Mouse (Mus musculus) limb, embryonic 14.5 days (tissue): ENCODE data around the gene Cyb5r2. TPM values are rescaled to one million over a fixed set of nuclear protein-coding genes. Genes with fewer than 3 reads are reported as not detected.

Source experiments
- ATAC-seq: fragments of 200-750 bp; cut with Nextera tagmentation; 2 replicates; pipeline ENCODE4 v1.8.0; 2017; ENCODE audit warnings: low read depth, moderate number of reproducible peaks, moderate TSS enrichment; ENCODE audit not compliant: low FRiP score
- DNase-seq: peaks from one replicate; pipeline ENCODE4 v3.0.0-alpha.2; 2015; ENCODE audit warnings: low spot score
- H3K27ac ChIP-seq: fragments of 300-500 bp; sonication (generic); replicated peaks from 2 replicates; pipeline ENCODE4 v1.5.1; 2014; ENCODE audit warnings: low read depth, mild to moderate bottlenecking, low read length, moderate library complexity, mixed read lengths
- H3K27me3 ChIP-seq: fragments of 300-500 bp; sonication (generic); 2 replicates; pipeline ENCODE4 v1.6.1; 2014; ENCODE audit warnings: low read length, mixed read lengths; ENCODE audit not compliant: control insufficient read depth, insufficient read depth
- H3K36me3 ChIP-seq: fragments of 300-500 bp; sonication (generic); 2 replicates; pipeline ENCODE4 v1.6.1; 2014; ENCODE audit warnings: mild to moderate bottlenecking, low read length, moderate library complexity, mixed read lengths; ENCODE audit not compliant: control insufficient read depth, insufficient read depth
- H3K4me1 ChIP-seq: fragments of 300-500 bp; sonication (generic); 2 replicates; pipeline ENCODE4 v1.6.1; 2014; ENCODE audit warnings: antibody characterized with exemption, low read length, mixed read lengths; ENCODE audit not compliant: control insufficient read depth, insufficient read depth
- H3K4me2 ChIP-seq: fragments of 300-500 bp; sonication (generic); replicated peaks from 2 replicates; pipeline ENCODE4 v1.6.1; 2014; ENCODE audit warnings: low read depth, mild to moderate bottlenecking, low read length, moderate library complexity; ENCODE audit not compliant: severe bottlenecking
- H3K4me3 ChIP-seq: fragments of 300-500 bp; sonication (generic); replicated peaks from 2 replicates; pipeline ENCODE4 v1.5.1; 2014; ENCODE audit warnings: low read length
- H3K9ac ChIP-seq: fragments of 300-500 bp; sonication (generic); 2 replicates; pipeline ENCODE4 v1.6.1; 2014; ENCODE audit warnings: mild to moderate bottlenecking, low read depth, low read length, moderate library complexity; ENCODE audit not compliant: severe bottlenecking
- H3K9me3 ChIP-seq: fragments of 300-500 bp; sonication (generic); 2 replicates; pipeline ENCODE4 v1.6.1; 2016; ENCODE audit warnings: low read length; ENCODE audit not compliant: control insufficient read depth
- POLR2A ChIP-seq: fragments of 200-500 bp; IDR thresholded peaks from 2 replicates; pipeline ENCODE4 v1.8.0; 2012; ENCODE audit warnings: inconsistent platforms, mild to moderate bottlenecking, moderate library complexity, borderline replicate concordance; ENCODE audit not compliant: insufficient read depth, insufficient read length; ENCODE audit errors: extremely low read depth
- WGBS: fragments of 180-500 bp; shearing (Covaris S2); extraction: QIAGEN DNeasy Blood & Tissue Kit; methylation state at CpG from one replicate; pipeline ENCODE4 v1.1.7; 2014; 5-methylcytosine and 5-hydroxymethylcytosine counted together
- polyA plus RNA-seq, 2 experiments: library from polyadenylated mRNA; depleted of rRNA in 1 of 2; stranded (reverse) in 1 of 2; unstranded in 1 of 2; fragments of >200 nt; fragmentation: Nextera tagmentation in 1 of 2; extraction: Ambion mirVana in 1 of 2; gene quantifications; 2 replicates each; pipeline versions ENCODE4 v1.2.1 to v1.2.3; 2012 to 2014

The Cyb5r2 gene
- polyA plus RNA-seq, 2 experiments, result 0.14 to 0.23 TPM

- 40% methylated on average over 4 of the region's 4 CpGs for WGBS
- no peak for TF ChIP-seq POLR2A
- H3K9ac ChIP-seq, result no peak overlapping the region
- no peaks in the 10 kb centered on the region for H3K27me3 ChIP-seq
- ATAC-seq (no peak), DNase-seq (no peak)
- H3K4me2 ChIP-seq, result no peak overlapping the region
- H3K4me1 ChIP-seq, result no peaks in the 10 kb centered on the region
- H3K36me3 ChIP-seq, result no peaks in the 10 kb centered on the region
- no peak overlapping the region for H3K4me3 ChIP-seq
- no peak overlapping the region for H3K27ac ChIP-seq
- no peaks in the 10 kb centered on the region for H3K9me3 ChIP-seq
Measured at GRCm38 (mm10) chr7:107779611-107780010, 21.8 kb upstream of the Cyb5r2 start.

DNA sequence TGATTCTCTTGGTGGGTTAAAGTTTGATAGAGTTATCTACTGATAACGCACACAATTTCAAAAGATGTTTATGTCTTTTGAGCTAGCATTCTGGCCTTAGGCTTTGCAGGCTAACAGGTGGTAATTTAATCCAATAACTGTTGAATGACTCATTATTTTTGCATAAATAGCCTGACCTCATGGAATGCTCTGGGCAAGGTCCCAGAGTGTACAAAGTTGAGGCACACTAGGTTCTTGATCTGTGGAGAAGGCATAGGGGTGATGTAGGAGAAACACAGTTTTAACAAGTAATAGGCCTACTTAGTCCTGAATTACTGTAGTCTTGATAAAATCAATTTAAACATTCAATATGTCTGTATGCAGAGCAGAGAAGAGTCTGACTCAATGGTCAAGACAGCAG is 20.4 kb upstream of the Cyb5r2 start:
- Histone ChIP-seq H3K4me3 (no peak overlapping the region), H3K9ac (no peak overlapping the region), H3K4me2 (no peak overlapping the region), H3K9me3 (no peaks in the 10 kb centered on the region), H3K36me3 (no peaks in the 10 kb centered on the region), H3K4me1 (no peaks in the 10 kb centered on the region), H3K27me3 (no peaks in the 10 kb centered on the region), H3K27ac (no peak overlapping the region)
- ATAC-seq (no peak), DNase-seq (no peak)
- TF ChIP-seq POLR2A, result no peak
- WGBS, result 94% methylated on average over 1 of the region's 1 CpGs

- H3K4me1 ChIP-seq, result no peaks in the 10 kb centered on the region
- 72% methylated on average over 6 of the region's 6 CpGs for WGBS
- no peak overlapping the region for H3K4me3 ChIP-seq
- no peaks in the 10 kb centered on the region for H3K9me3 ChIP-seq
- ATAC-seq (no peak), DNase-seq (no peak)
- no peak overlapping the region for H3K9ac ChIP-seq
- H3K27me3 ChIP-seq, result no peaks in the 10 kb centered on the region
- no peaks in the 10 kb centered on the region for H3K36me3 ChIP-seq
- no peak overlapping the region for H3K4me2 ChIP-seq
- no peak overlapping the region for H3K27ac ChIP-seq
- TF ChIP-seq POLR2A, result no peak
Measured at GRCm38 (mm10) chr7:107770812-107771211, 13.0 kb upstream of the Cyb5r2 start.

DNA sequence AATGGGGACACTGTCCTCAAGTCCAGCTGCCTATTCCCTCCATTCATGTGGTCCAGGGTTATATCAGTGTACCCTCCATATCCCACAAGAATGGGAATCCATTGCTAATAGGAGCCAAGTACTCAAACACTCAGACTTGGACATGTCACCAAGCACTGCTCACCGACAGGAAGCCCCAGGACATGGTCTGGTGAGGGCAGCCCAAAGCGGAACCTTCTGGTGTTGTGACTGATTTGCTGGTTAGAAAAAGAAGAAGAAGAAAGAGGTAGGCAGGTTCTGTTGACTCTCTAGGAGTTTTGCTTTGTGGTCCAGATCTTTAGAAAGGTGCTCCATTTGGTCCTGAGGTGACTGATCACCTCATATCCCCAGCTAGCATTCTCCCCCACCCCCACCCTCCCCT is 1.1 kb downstream of the Cyb5r2 start:
- no peak for ATAC-seq
- no peak overlapping the region for H3K4me3 ChIP-seq
- H3K4me2 ChIP-seq, result no peak overlapping the region
- DNase-seq, result no peak
- WGBS, result 93% methylated on average over 2 of the region's 2 CpGs
- H3K27ac ChIP-seq, result no peak overlapping the region
- H3K4me1 ChIP-seq, result no peaks in the 10 kb centered on the region
- H3K9ac ChIP-seq, result no peak overlapping the region
- no peaks in the 10 kb centered on the region for H3K36me3 ChIP-seq
- H3K27me3 ChIP-seq, result no peaks in the 10 kb centered on the region
- TF ChIP-seq POLR2A, result no peak
- H3K9me3 ChIP-seq, result no peaks in the 10 kb centered on the region

DNA sequence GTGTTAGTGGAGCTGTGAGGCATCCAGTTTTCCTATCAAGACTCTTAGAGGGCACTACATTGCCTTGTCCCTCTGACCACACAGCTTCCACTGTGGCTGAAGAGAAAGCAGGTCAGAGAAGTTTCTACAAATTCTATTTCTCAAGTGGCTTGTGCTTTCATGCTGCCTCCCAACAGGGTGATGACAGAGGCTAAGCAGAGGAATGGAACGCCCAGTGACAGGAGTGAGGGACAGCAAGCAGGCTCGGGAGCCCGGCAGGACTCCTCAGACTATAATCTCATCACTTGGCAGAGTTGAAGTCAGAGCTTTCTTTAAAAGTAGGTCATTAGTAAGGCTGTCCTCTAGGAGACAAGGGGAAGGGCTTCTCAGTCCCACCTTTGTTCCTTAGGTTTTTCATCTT is 1.9 kb downstream of the Cyb5r2 start:
- no peak for ATAC-seq
- no peaks in the 10 kb centered on the region for H3K9me3 ChIP-seq
- DNase-seq, result no peak
- no peak overlapping the region for H3K4me2 ChIP-seq
- no peaks in the 10 kb centered on the region for H3K36me3 ChIP-seq
- H3K4me1 ChIP-seq, result no peaks in the 10 kb centered on the region
- H3K27me3 ChIP-seq, result no peaks in the 10 kb centered on the region
- H3K9ac ChIP-seq, result no peak overlapping the region
- WGBS, result 63% methylated on average over 3 of the region's 3 CpGs
- H3K27ac ChIP-seq, result no peak overlapping the region
- H3K4me3 ChIP-seq, result no peak overlapping the region
- TF ChIP-seq POLR2A, result no peak

GRCm38 (mm10) chr7:107752031-107752520 is 5.8 kb downstream of the Cyb5r2 start:
- Histone ChIP-seq H3K4me1 (no peaks in the 10 kb centered on the region), H3K4me3 (no peak overlapping the region), H3K27ac (no peak overlapping the region), H3K9me3 (no peaks in the 10 kb centered on the region), H3K27me3 (no peaks in the 10 kb centered on the region), H3K4me2 (no peak overlapping the region), H3K36me3 (no peaks in the 10 kb centered on the region), H3K9ac (no peak overlapping the region)
- DNase-seq, result no peak
- WGBS, result 74% methylated on average over 10 of the region's 10 CpGs
- no peak for TF ChIP-seq POLR2A
- ATAC-seq, result no peak
